Mouse (Mus musculus) right cerebral cortex, postnatal 36 days (tissue): ENCODE measurements around the gene Krtap9-3.
"Not testable (repeated sequence)": the region's sequence is repeated elsewhere in the genome, so short reads cannot be mapped to it uniquely, and the experiment has no call there.

ENCODE experiments used
- DNase-seq, 2 experiments: peaks; one replicate each; pipeline ENCODE4 v3.0.0; 2022; ENCODE audit warnings: low spot score in 2 of 2, mixed read lengths in 1 of 2

Gene Krtap9-3

GRCm38 (mm10) chr11:99597742-99598141 is at the start of gene Krtap9-3:
TSS of gene Krtap9-3 (minus strand) at chr11:99598105.
- DNase-seq: not testable (repeated sequence)

GRCm38 (mm10) chr11:99646444-99646843 is 48.5 kb upstream of the Krtap9-3 start:
- no peak for DNase-seq

- no peak for DNase-seq
These were observed 46.4 kb upstream of the Krtap9-3 start for GRCm38 (mm10) chr11:99644351-99644750.

DNA sequence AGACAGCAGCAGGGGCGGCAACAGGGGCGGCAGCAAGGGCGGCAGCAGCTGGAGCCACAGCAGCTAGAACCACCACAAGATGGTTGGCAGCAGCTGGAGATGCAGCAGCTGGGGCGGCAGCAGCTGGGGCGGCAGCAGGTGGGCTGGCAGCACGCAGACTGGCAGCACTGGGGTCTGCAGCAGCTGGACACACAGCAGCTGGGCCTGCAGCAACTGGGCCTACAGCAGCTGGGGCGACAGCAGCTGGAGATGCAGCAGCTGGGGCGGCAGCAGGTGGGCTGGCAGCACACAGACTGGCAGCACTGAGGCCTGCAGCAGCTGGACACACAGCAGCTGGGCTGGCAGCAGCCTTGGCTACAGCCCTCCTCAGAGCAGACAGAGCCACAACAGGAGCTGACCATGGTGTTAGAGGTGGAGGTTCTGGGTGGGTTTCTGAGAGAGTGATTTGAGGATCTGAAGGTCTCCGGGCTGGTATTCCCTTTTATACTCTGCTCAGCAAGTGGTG is 45.8 kb upstream of the Krtap9-3 start, which contains the start of gene Krtap4-7:
Gene Krtap4-7 (minus strand): TSS at position 455 of the 505 bp plus-strand sequence.
- not testable (repeated sequence) for DNase-seq

DNA sequence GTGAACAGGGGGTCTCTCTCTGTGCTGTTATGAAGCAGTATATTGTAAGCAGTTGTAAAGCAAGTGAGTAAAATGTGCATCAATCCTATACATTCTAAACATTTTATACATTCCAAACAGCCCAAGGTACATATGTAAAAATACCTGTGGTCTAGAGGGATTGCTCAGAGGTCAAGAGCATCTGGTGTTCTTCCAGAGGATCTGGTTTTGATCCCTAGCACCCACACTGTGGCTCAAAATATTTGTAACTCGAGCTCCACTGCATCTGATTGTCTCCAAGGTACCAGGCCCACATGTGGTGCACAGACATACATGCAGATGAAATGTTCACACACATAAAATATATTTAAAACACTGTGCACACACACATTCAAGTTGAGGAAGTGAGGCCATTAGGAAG is 43.0 kb upstream of the Krtap9-3 start:
- DNase-seq: no peak

- no peak for DNase-seq
These were observed 39.2 kb upstream of the Krtap9-3 start for GRCm38 (mm10) chr11:99637086-99637485.

DNA sequence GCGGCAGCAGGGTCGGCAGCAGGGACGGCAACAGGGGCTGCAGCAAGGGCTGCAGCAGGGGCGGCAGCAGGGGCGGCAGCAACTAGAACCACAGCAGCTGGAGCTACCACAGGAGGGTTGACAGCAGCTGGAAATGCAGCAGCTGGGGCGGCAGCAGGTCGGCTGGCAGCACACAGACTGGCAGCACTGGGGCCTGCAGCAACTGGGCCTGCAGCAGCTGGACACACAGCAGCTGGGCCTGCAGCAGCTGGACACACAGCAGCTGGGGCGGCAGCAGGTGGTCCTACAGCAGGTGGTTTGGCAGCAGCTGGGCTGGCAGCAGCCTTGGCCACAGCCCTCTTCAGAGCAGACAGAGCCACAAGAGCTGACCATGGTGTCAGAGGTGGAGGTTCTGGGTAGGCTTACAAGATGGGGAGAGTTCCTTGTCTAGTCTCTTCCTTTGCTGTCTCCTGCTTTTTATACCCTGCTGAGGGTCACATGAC is 36.8 kb upstream of the Krtap9-3 start, which contains the start of gene Krtap4-2:
Gene Krtap4-2 (minus strand): TSS at position 432 of the 482 bp plus-strand sequence.
- DNase-seq: no peak

GRCm38 (mm10) chr11:99633293-99633692 is 35.4 kb upstream of the Krtap9-3 start:
- peak in 1 of 2 experiments; percentile 35 for DNase-seq

- no peak for DNase-seq
These were observed 33.0 kb upstream of the Krtap9-3 start for GRCm38 (mm10) chr11:99630890-99631289.

DNA sequence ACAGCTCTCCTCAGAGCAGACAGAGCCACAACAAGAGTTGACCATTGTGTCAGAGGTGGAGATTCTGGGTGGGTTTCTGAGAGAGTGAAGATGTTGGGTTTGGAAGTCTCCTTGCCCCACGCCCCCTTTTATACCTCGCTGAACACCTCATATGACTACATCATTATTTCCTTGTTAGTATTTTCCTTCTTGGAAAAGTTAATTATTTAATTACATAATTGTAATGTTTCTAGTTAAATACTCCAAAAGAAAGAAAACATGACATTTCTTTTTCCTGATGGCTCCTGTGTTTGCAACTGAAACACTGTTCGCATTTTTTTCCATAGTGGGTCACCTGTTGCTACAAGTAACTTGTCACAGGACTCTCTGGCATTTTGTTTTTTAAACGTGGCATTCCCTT is 30.2 kb upstream of the Krtap9-3 start, which contains the start of gene Krtap4-1:
Gene Krtap4-1 (minus strand): TSS at position 101 of the 400 bp plus-strand sequence.
- DNase-seq: no peak

- DNase-seq: no peak
These were observed 22.4 kb upstream of the Krtap9-3 start, which contains the start of gene Gm11562 for GRCm38 (mm10) chr11:99620335-99620734. TSS of gene Gm11562 (minus strand) at chr11:99620435.

- DNase-seq: no peak
These were observed 17.0 kb upstream of the Krtap9-3 start, which contains the start of gene Krtap2-4 for GRCm38 (mm10) chr11:99614796-99615363. TSS of gene Krtap2-4 (minus strand) at chr11:99614846.

GRCm38 (mm10) chr11:99610089-99610488 is 12.2 kb upstream of the Krtap9-3 start, which contains the start of gene Gm11937:
TSS of gene Gm11937 (minus strand) at chr11:99610189.
- not testable (repeated sequence) for DNase-seq

DNA sequence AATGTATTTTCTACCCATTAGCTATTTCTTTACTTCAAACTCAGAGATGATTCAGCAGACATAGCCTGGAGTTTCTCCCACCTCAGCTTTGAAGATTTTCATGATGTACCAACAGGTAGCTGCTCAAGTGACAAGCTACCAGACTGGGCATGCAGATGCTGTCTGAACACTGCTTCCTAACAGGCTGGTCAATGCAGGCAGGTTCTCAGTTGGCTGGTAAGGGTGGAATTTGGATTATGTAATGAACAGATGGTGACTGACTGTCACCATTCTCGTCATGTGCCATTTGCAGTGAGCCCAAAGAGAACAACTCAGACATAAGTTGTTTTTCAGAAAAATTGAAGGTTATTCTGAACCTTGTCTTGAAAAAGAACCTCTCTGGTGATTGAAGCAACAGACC is 11.2 kb upstream of the Krtap9-3 start:
- peak; percentile 50 to 58 for DNase-seq

DNA sequence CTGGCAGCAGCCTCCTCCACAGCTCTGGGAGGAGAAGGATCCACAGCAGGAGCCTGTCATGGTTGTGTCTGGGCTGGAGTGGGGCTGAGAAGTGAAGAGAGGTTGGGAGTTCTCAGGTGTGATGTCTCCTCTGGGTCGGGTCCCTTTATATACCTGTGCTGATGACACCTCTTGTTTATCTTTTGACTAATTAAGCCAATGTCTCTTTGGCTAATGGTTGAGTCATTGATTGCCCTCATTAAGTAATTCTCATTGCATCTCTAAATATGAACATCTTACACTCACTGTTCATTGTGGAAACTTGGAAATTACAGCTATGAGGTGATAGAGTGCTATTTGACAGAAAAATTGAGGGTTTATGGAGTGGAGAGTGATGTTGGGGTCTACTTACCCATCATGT is 5.3 kb upstream of the Krtap9-3 start, which contains the start of gene Gm11938:
Gene Gm11938 (minus strand): TSS at position 101 of the 400 bp plus-strand sequence.
- not testable (repeated sequence) for DNase-seq

DNA sequence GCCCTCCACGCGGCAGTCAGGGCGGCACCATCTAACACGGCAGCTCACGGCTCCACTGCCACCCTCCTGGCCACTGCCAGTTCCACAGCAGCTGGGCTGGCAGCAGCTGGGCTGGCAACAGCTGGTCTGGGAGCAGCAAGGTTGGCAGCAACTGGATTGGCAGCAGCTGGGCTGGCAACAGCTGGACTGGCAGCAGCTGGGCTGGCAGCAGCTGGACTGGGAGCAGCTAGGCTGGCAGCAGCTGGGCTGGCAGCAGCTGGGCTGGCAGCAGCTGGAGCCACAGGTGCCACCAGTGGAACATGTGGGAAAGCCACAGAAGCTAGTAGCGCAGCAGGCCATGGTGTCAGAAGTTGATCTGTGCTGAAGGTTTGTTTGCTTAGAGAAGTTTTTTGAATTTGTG is 6.9 kb downstream of the Krtap9-3 start, which contains the start of gene Krtap1-3:
Gene Krtap1-3 (minus strand): TSS at position 359 of the 400 bp plus-strand sequence.
- DNase-seq: no peak

- no peak for DNase-seq
These were observed 12.8 kb downstream of the Krtap9-3 start for GRCm38 (mm10) chr11:99585096-99585495.

GRCm38 (mm10) chr11:99583245-99583704 is 14.6 kb downstream of the Krtap9-3 start, which contains the start of gene Krtap1-4:
TSS of gene Krtap1-4 (minus strand) at chr11:99583654.
- DNase-seq: no peak

- no peak for DNase-seq
These were observed 16.3 kb downstream of the Krtap9-3 start for GRCm38 (mm10) chr11:99581564-99581963.

DNA sequence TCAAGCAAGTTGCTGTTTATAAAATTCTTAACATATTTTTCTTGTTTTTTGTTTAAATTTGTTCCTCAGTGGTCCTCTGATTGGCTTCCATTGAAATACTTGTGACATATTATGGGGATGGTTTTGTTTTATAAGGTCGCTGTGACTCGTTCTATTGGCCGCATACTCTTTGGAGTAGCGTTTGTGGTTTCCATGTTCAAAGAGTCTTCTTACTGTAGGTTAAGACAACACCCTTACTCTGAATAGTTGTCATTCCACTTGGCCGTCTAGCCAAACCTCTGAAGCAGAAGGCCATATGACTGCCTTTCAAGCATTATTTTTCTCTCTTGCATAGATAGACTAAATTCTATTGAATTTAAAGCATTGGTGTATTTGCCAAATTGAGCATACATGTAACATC is 16.9 kb downstream of the Krtap9-3 start:
- no peak for DNase-seq

- DNase-seq: no peak
These were observed 17.3 kb downstream of the Krtap9-3 start, which contains the start of gene Krtap1-5 for GRCm38 (mm10) chr11:99580636-99581035. TSS of gene Krtap1-5 (minus strand) at chr11:99581016.

DNA sequence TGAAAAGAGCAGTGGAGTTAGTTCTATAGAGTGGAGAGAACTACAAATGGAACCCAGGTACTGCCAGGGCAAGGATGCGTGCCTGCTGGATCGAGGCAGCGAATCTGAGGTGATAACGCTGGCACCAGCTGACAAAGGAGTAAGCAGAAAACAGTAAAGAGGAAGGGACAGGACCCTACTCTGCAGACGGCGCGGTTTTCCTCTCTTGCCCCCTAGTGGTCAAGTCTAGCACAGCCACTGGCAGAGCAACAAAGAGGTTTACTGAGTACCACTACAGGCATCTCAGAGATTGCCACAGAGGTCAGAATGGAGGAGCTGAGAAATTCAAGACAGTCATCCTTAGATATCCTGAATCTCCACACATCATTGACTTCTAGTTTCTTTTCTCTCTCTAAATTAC is 23.8 kb downstream of the Krtap9-3 start:
- no peak for DNase-seq
